Mouse (Mus musculus) G1E (cell line): ENCODE measurements around the gene Ryr1. TPM values are rescaled to one million over a fixed set of nuclear protein-coding genes. Genes with fewer than 3 reads are reported as not detected.
A peak's percentile ranks its signal among the peaks of the same experiment; 100 is the strongest.

Experiments used
- ATAC-seq: 2 replicates; pipeline ENCODE4 v1.8.0; 2016; ENCODE audit warnings: mild to moderate bottlenecking; ENCODE audit not compliant: insufficient number of reproducible peaks, poor library complexity, low FRiP score, severe bottlenecking; ENCODE audit errors: extremely low read depth
- DNase-seq: peaks from one replicate; pipeline ENCODE4 v3.0.0; 2012; ENCODE audit warnings: low spot score
- H3K27me3 ChIP-seq: 2 replicates; pipeline ENCODE4 v1.6.1; 2012; ENCODE audit warnings: mild to moderate bottlenecking, low read length, inconsistent platforms; ENCODE audit not compliant: insufficient read depth
- H3K36me3 ChIP-seq: replicated peaks from 2 replicates; pipeline ENCODE3; 2012; ENCODE audit warnings: mild to moderate bottlenecking, inconsistent platforms
- H3K4me1 ChIP-seq: 2 replicates; pipeline ENCODE4 v1.6.1; 2012; ENCODE audit warnings: low read depth, low read length, inconsistent platforms, mixed read lengths; ENCODE audit not compliant: insufficient read depth
- H3K4me3 ChIP-seq: 2 replicates; pipeline ENCODE4 v1.5.1; 2012; ENCODE audit warnings: low read depth, mild to moderate bottlenecking, inconsistent platforms, low read length, moderate library complexity, mixed read lengths
- H3K9me3 ChIP-seq: replicated peaks from 2 replicates; pipeline ENCODE4 v1.6.1; 2012; ENCODE audit warnings: inconsistent platforms
- CTCF ChIP-seq: IDR thresholded peaks from 2 replicates; pipeline ENCODE4 v1.5.1; 2012; ENCODE audit warnings: low read depth, low read length, inconsistent platforms, mixed read lengths
- GATA1 ChIP-seq: IDR thresholded peaks from 2 replicates; pipeline ENCODE4 v1.6.1; 2012; ENCODE audit warnings: borderline replicate concordance, low read length, inconsistent platforms, mixed read lengths
- GATA2 ChIP-seq: IDR thresholded peaks from 2 replicates; pipeline ENCODE4 v1.6.1; 2012; ENCODE audit warnings: low read depth, low read length, inconsistent platforms, borderline replicate concordance
- POLR2AphosphoS5 ChIP-seq: IDR thresholded peaks from 2 replicates; pipeline ENCODE4 v1.6.1; 2012; ENCODE audit warnings: low read depth, low read length, inconsistent platforms; ENCODE audit not compliant: insufficient replicate concordance
- TAL1 ChIP-seq: conservative IDR thresholded peaks from 2 replicates; pipeline ENCODE4 v1.6.1; 2012; ENCODE audit warnings: low read depth, low read length, inconsistent platforms, mixed read lengths
- polyA plus RNA-seq: library from polyadenylated mRNA; stranded (reverse); fragments of >175 nt; gene quantifications from 2 replicates; pipeline ENCODE4 v1.2.3, GENCODE M21; 2012
- total RNA-seq, 2 experiments: library from RNA; stranded (forward) in 1 of 2; stranded (reverse) in 1 of 2; fragments of 200-1000 nt in 1 of 2; fragments of >200 nt in 1 of 2; fragmentation: Nextera tagmentation in 1 of 2; gene quantifications; 2 replicates each; pipeline ENCODE4 v1.2.3; 2014 to 2017

The Ryr1 gene
- 0.30 and 0.73 TPM in 2 replicates for total RNA-seq (2014; fragmentation: Nextera tagmentation)
- total RNA-seq (2017): 0.17 and 0.38 TPM in 2 replicates
- under 0.01 TPM in 2 replicates for polyA plus RNA-seq

GRCm38 (mm10) chr7:29124970-29125369 lies at the start of gene Ryr1:
Gene Ryr1, minus strand, starts transcription at chr7:29125179.
- no peaks in the 10 kb centered on the region for H3K36me3 ChIP-seq
- DNase-seq: peak; percentile 38
- H3K9me3 ChIP-seq: no peaks in the 10 kb centered on the region
- TF ChIP-seq CTCF (no peak), GATA1 (no peak), TAL1 (no peak), POLR2AphosphoS5 (no peak), GATA2 (no peak)
- peaks cover 23% of the 10 kb centered on the region for H3K27me3 ChIP-seq
- H3K4me1 ChIP-seq: peaks cover 19% of the 10 kb centered on the region
- peak within 1 kb of the TSS; percentile 60; the same call in 1 of the 2 replicates for H3K4me3 ChIP-seq
- ATAC-seq: peak; percentile 54

GRCm38 (mm10) chr7:29172390-29173016 lies 47.5 kb upstream of the Ryr1 start:
- ATAC-seq (no peak), DNase-seq (peak; percentile 1)
- H3K4me3 ChIP-seq: no peak overlapping the region; the same call in 1 of the 2 replicates
- peaks cover 61% of the 10 kb centered on the region for H3K36me3 ChIP-seq
- H3K27me3 ChIP-seq: peaks cover 33% of the 10 kb centered on the region
- H3K4me1 ChIP-seq: peaks cover 36% of the 10 kb centered on the region
- no peak for TF ChIP-seq POLR2AphosphoS5
- TF ChIP-seq CTCF: no peak
- no peak for TF ChIP-seq TAL1
- no peak for TF ChIP-seq GATA2
- TF ChIP-seq GATA1: no peak
- peaks cover 25% of the 10 kb centered on the region for H3K9me3 ChIP-seq

GRCm38 (mm10) chr7:29171562-29172097 lies 46.7 kb upstream of the Ryr1 start:
- H3K36me3 ChIP-seq: peaks cover 53% of the 10 kb centered on the region

GRCm38 (mm10) chr7:29170755-29171561 lies 46.0 kb upstream of the Ryr1 start:
- peaks cover 47% of the 10 kb centered on the region for H3K36me3 ChIP-seq
- peaks cover 25% of the 10 kb centered on the region for H3K9me3 ChIP-seq
- H3K4me1 ChIP-seq: peaks cover 34% of the 10 kb centered on the region
- peak overlapping the region; percentile 71; the same call in 1 of the 2 replicates for H3K4me3 ChIP-seq
- TF ChIP-seq POLR2AphosphoS5 (no peak), GATA1 (no peak), CTCF (no peak)
- no peak for ATAC-seq
- DNase-seq: peak; percentile 7
- peaks cover 43% of the 10 kb centered on the region for H3K27me3 ChIP-seq

More at GRCm38 (mm10) chr7:29171562-29172097, 46.7 kb upstream of the Ryr1 start:
- TF ChIP-seq CTCF (no peak), GATA2 (no peak), POLR2AphosphoS5 (no peak), GATA1 (no peak), TAL1 (no peak)
- peak; percentile 1 for DNase-seq
- H3K9me3 ChIP-seq: peaks cover 25% of the 10 kb centered on the region
- peak overlapping the region; percentile 71; the same call in 1 of the 2 replicates for H3K4me3 ChIP-seq
- ATAC-seq: no peak
- H3K27me3 ChIP-seq: peaks cover 36% of the 10 kb centered on the region
- peaks cover 31% of the 10 kb centered on the region for H3K4me1 ChIP-seq

- Histone ChIP-seq H3K4me3 (peak within 1 kb of the TSS; percentile 71), H3K9me3 (peaks cover 25% of the 10 kb centered on the region), H3K4me1 (peaks cover 34% of the 10 kb centered on the region), H3K36me3 (peaks cover 39% of the 10 kb centered on the region), H3K27me3 (peaks cover 43% of the 10 kb centered on the region)
- ATAC-seq: peak; percentile 42; the same call in 1 of the 2 replicates
- DNase-seq: no peak
- no peak for TF ChIP-seq GATA1
- no peak for TF ChIP-seq POLR2AphosphoS5
- TF ChIP-seq TAL1: no peak
- TF ChIP-seq GATA2: no peak
- no peak for TF ChIP-seq CTCF
These were observed 45.2 kb upstream of the Ryr1 start, which contains the start of the genes Ggn and Spred3 for GRCm38 (mm10) chr7:29170066-29170754. Gene Ggn, plus strand, starts transcription at chr7:29170210. Gene Spred3, minus strand, starts transcription at chr7:29170411.
